9 mouse cellular contexts compared by ENCODE assay signal in the genomic region with DNA sequence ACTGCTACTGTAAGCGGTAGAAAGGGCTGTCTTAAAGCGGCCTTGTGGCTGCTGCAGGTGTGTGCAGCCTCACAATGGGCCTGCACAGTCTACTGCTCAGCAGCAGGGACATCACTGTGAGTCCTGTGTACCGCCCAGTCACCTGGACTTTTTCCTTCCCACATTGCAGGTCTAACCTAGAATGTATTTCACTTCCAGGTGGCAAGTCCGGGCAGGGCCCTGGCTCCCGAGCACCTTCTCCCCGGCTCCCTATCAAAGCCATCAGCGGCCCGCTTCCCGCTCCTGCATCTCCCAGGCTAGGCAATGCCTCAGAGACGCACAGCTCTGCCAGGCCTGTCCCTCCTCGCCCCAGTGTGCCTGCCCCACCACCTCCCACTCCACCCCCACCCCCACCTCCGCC. TPM values are rescaled to one million over a fixed set of nuclear protein-coding genes. Genes with fewer than 3 reads are reported as not detected.
DNase-seq lines count a peak whose midpoint lies in the region; ATAC-seq and TF ChIP-seq lines count a peak whose summit lies in the region.
"Had no signal": no experiment of that assay in that cellular context is flagged by ENCODE, and none has a peak within 500 bp of the region (broad histone marks: within the 10 kb centered on the region; RNA-seq: fewer than 3 reads in every experiment).

No protein-coding gene starts in this region.

- H3K36me3 ChIP-seq in kidney, embryonic 15.5 days: no peaks in the 10 kb centered on the region
- no peaks in the 10 kb centered on the region for H3K36me3 ChIP-seq in ES-E14 (ENCODE audit: control insufficient read depth, insufficient read depth, low read length, poor library complexity, severe bottlenecking)
- no peaks in the 10 kb centered on the region for H3K36me3 ChIP-seq in forebrain, embryonic 15.5 days
- H3K36me3 ChIP-seq in midbrain, embryonic 10.5 days: no peaks in the 10 kb centered on the region
- H3K36me3 ChIP-seq: G1E had no signal

- peaks cover 12% of the 10 kb centered on the region; the same call in 1 of the 2 replicates for H3K27me3 ChIP-seq in kidney, embryonic 15.5 days
- H3K27me3 ChIP-seq in forebrain, embryonic 15.5 days: no peaks in the 10 kb centered on the region
- H3K27me3 ChIP-seq in midbrain, embryonic 10.5 days (ENCODE audit: low read depth, poor library complexity, severe bottlenecking): peaks cover 33% of the 10 kb centered on the region

- H3K9ac ChIP-seq in kidney, embryonic 15.5 days: no peak overlapping the region
- peak overlapping the region; percentile 65; the same call in 1 of the 2 replicates for H3K9ac ChIP-seq in ES-E14 (ENCODE audit: insufficient read depth, low read depth, low read length, poor library complexity, severe bottlenecking)
- peak overlapping the region; percentile 22; the same call in 1 of the 2 replicates for H3K9ac ChIP-seq in forebrain, embryonic 15.5 days (replicated peaks)

- H3K4me2 ChIP-seq in kidney, embryonic 15.5 days: peak overlapping the region; percentile 64
- H3K4me2 ChIP-seq in forebrain, embryonic 15.5 days (replicated peaks): peak overlapping the region; percentile 49

- peak; percentile 79 for ATAC-seq in kidney, embryonic 15.5 days (replicated peaks; ENCODE audit: low FRiP score)
- ATAC-seq in forebrain, embryonic 15.5 days (replicated peaks): peak; percentile 65
- ATAC-seq in granulocyte monocyte progenitor cell, adult 5-6 weeks (replicated peaks; ENCODE audit: poor library complexity, severe bottlenecking): no peak

- H3K4me1 ChIP-seq in kidney, embryonic 15.5 days: peaks cover 18% of the 10 kb centered on the region
- H3K4me1 ChIP-seq in ES-E14 (ENCODE audit: control insufficient read depth in 2 of 2, insufficient read depth in 2 of 2, low read length in 2 of 2, poor library complexity in 1 of 2): peaks cover 0 to 14% of the 10 kb centered on the region in 2 experiments; a peak in 3 of 4 replicates
- H3K4me1 ChIP-seq in forebrain, embryonic 15.5 days: peaks cover 10% of the 10 kb centered on the region
- peaks cover 15% of the 10 kb centered on the region for H3K4me1 ChIP-seq in midbrain, embryonic 10.5 days

- no peaks in the 10 kb centered on the region for H3K9me3 ChIP-seq in kidney, embryonic 15.5 days (replicated peaks)
- H3K9me3 ChIP-seq in ES-E14 (ENCODE audit: control insufficient read depth, insufficient read depth, low read depth, low read length): no peaks in the 10 kb centered on the region
- H3K9me3 ChIP-seq in forebrain, embryonic 15.5 days: no peaks in the 10 kb centered on the region
- no peaks in the 10 kb centered on the region for H3K9me3 ChIP-seq in midbrain, embryonic 10.5 days (replicated peaks)

- in situ Hi-C loops in ES-E14 (cut with MboI; ENCODE audit: low sequenced_read_pairs in 2 of 2, unreplicated experiment in 2 of 2): no loop called here

- WGBS in kidney, embryonic 15.5 days: 14% methylated on average over 11 of the region's 12 CpGs
- WGBS in forebrain, embryonic 15.5 days: 22% methylated on average over 11 of the region's 12 CpGs
- WGBS in midbrain, embryonic 10.5 days: 15% methylated on average over 12 of the region's 12 CpGs

- DNase-seq in kidney, postnatal 25 days: no peak
- DNase-seq in ES-E14 (ENCODE audit: low read depth, low spot score): no peak
- no peak for DNase-seq in midbrain, embryonic 10.5 days (ENCODE audit: low spot score)
- no peak for DNase-seq in cerebellum, postnatal 36 days
- DNase-seq in spleen, postnatal 10 days (ENCODE audit: low spot score in 2 of 2): no peak

- H3K4me3 ChIP-seq in kidney, embryonic 15.5 days (replicated peaks): peak overlapping the region; percentile 34
- H3K4me3 ChIP-seq in ES-E14 (ENCODE audit: insufficient read depth in 1 of 2, low read depth in 1 of 2, low read length in 2 of 2, poor library complexity in 1 of 2, severe bottlenecking in 1 of 2): peak overlapping the region; percentile 60 to 70
- H3K4me3 ChIP-seq in forebrain, embryonic 15.5 days: peak overlapping the region; percentile 33
- H3K4me3 ChIP-seq in midbrain, embryonic 10.5 days: peak overlapping the region; percentile 57

- peak overlapping the region; percentile 54; the same call in 1 of the 2 replicates for H3K27ac ChIP-seq in kidney, embryonic 15.5 days
- H3K27ac ChIP-seq in ES-E14 (ENCODE audit: insufficient read depth, low read depth, low read length, poor library complexity, severe bottlenecking): no peak overlapping the region
- H3K27ac ChIP-seq in forebrain, embryonic 15.5 days (replicated peaks): no peak overlapping the region
- H3K27ac ChIP-seq in midbrain, embryonic 10.5 days (replicated peaks): peak overlapping the region; percentile 74

TF ChIP-seq in ES-E14, 5 proteins besides CTCF, POLR2A, EP300 and RAD21:
- TF ChIP-seq ZC3H11A (IDR thresholded peaks at IDR 0.05; ENCODE audit: borderline replicate concordance, low read depth, low read length) (no peak), CHD2 (IDR thresholded peaks at IDR 0.05; ENCODE audit: low read depth, low read length) (no peak), MAFK (IDR thresholded peaks at IDR 0.05; ENCODE audit: insufficient read depth, low read depth, low read length) (no peak), ZNF384 (IDR thresholded peaks at IDR 0.05; ENCODE audit: low read depth, low read length) (no peak), HCFC1 (IDR thresholded peaks at IDR 0.05; ENCODE audit: borderline replicate concordance, insufficient read depth, low read length) (no peak)

RNA-seq across cellular contexts. Expression of a gene that starts 55.6 kb away (rescaled TPM):
- polyA plus RNA-seq in kidney, embryonic 15.5 days (2015; fragmentation: Nextera tagmentation; extraction: Ambion mirVana): 2.2 and 2.5 TPM in 2 replicates
- total RNA-seq in ES-E14 (2012; rRNA removed): 1.4 and 2.1 TPM in 2 replicates
- polyA plus RNA-seq in forebrain, embryonic 15.5 days (2015; fragmentation: Nextera tagmentation; extraction: Ambion mirVana): 3.6 and 4.6 TPM in 2 replicates
- 0.30 and 0.50 TPM in 2 replicates for polyA plus RNA-seq in midbrain, embryonic 10.5 days (2016; fragmentation: Nextera tagmentation; extraction: Ambion mirVana)
- total RNA-seq in granulocyte monocyte progenitor cell, adult 5-6 weeks (2014; fragmentation: Nextera tagmentation): not detected in 2 replicates
- total RNA-seq in granulocyte monocyte progenitor cell, adult 5-6 weeks (2017): not detected in 2 replicates
- polyA plus RNA-seq: G1E had no signal

Comparison
In these comparisons a context has a peak if more than half of its experiments do, and no peak if none do; other contexts are left out.
1. H3K27ac ChIP-seq: peak in kidney, embryonic 15.5 days (single experiment) and midbrain, embryonic 10.5 days (single experiment); none in ES-E14 (single experiment) and forebrain, embryonic 15.5 days (single experiment).
2. Peak in every context shown above with its lines, with median percentiles within 50 percentile points of each other: H3K4me3 ChIP-seq.